10 mouse cellular contexts compared by ENCODE assay signal in genomic region chr11:98936606-98937409, GRCm38 (mm10). TPM values are rescaled to one million over a fixed set of nuclear protein-coding genes. Genes with fewer than 3 reads are reported as not detected.
DNase-seq lines count a peak whose midpoint lies in the region; ATAC-seq lines count a peak whose summit lies in the region.
"Had no signal": no experiment of that assay in that cellular context is flagged by ENCODE, and none has a peak within 500 bp of the region (broad histone marks: within the 10 kb centered on the region; RNA-seq: fewer than 3 reads in every experiment).

No protein-coding gene starts in this region.

- no peaks in the 10 kb centered on the region for H3K9me3 ChIP-seq in liver, embryonic 12.5 days (replicated peaks)
- H3K9me3 ChIP-seq in neural tube, embryonic 12.5 days: no peaks in the 10 kb centered on the region

- peak overlapping the region; percentile 64 for H3K4me3 ChIP-seq in liver, embryonic 12.5 days
- peak overlapping the region; percentile 61 for H3K4me3 ChIP-seq in neural tube, embryonic 12.5 days

- H3K4me1 ChIP-seq in liver, embryonic 12.5 days: peaks cover 74% of the 10 kb centered on the region
- H3K4me1 ChIP-seq in neural tube, embryonic 12.5 days: peaks cover 79% of the 10 kb centered on the region

- 3% methylated on average over 23 of the region's 23 CpGs for WGBS in liver, embryonic 12.5 days (ENCODE audit: insufficient replicate concordance)
- 3% methylated on average over 22 of the region's 23 CpGs for WGBS in neural tube, embryonic 12.5 days

- no peaks in the 10 kb centered on the region for H3K36me3 ChIP-seq in liver, embryonic 12.5 days
- no peaks in the 10 kb centered on the region for H3K36me3 ChIP-seq in neural tube, embryonic 12.5 days

- ATAC-seq in liver, embryonic 12.5 days: peak; percentile 38
- ATAC-seq in neural tube, embryonic 12.5 days (ENCODE audit: low FRiP score, low read depth): peak; percentile 32
- no peak for ATAC-seq in megakaryocyte progenitor cell, adult 5-6 weeks (replicated peaks; ENCODE audit: poor library complexity)

- H3K4me2 ChIP-seq in liver, embryonic 12.5 days: peak overlapping the region; percentile 94
- peak overlapping the region; percentile 93 for H3K4me2 ChIP-seq in neural tube, embryonic 12.5 days (replicated peaks)

- intact Hi-C loops in heart, postnatal 10 days (cut with DNase I): loop anchor here (2.0 kb wide), 1 partner anchor 24 kb away; no protein-coding TSS in a partner anchor

- no peak overlapping the region; the same call in 1 of the 2 replicates for H3K27ac ChIP-seq in liver, embryonic 12.5 days
- H3K27ac ChIP-seq in neural tube, embryonic 12.5 days: no peak overlapping the region

- peaks cover 92% of the 10 kb centered on the region for H3K27me3 ChIP-seq in liver, embryonic 12.5 days (replicated peaks)
- no peaks in the 10 kb centered on the region for H3K27me3 ChIP-seq in neural tube, embryonic 12.5 days (replicated peaks)
- H3K27me3 ChIP-seq: Patski had no signal

- H3K9ac ChIP-seq in liver, embryonic 12.5 days: peak overlapping the region; percentile 73
- H3K9ac ChIP-seq in neural tube, embryonic 12.5 days: peak overlapping the region; percentile 55

- peak; percentile 97 for DNase-seq in heart, adult 11 months
- no peak for DNase-seq in heart, adult 9 months (ENCODE audit: low spot score in 2 of 2)
- peak; percentile 51 for DNase-seq in adrenal gland, postnatal 14 days
- DNase-seq in heart, postnatal 10 days: peak; percentile 61 to 64
- DNase-seq in ovary, postnatal 14 days (ENCODE audit: low spot score): no peak

RNA-seq across cellular contexts. Expression of gene Rara, which starts 9.2 kb away (rescaled TPM):
- 24.5 and 29.3 TPM in 2 replicates for total RNA-seq in adrenal gland, postnatal 14 days (2021)
- total RNA-seq in heart, postnatal 10 days (2021): 10 to 100 TPM; 31.9 to 33.0 TPM
- 6.8 and 7.1 TPM in 2 replicates for polyA plus RNA-seq in liver, embryonic 12.5 days (2016; fragmentation: Nextera tagmentation; extraction: Ambion mirVana)
- polyA plus RNA-seq in neural tube, embryonic 12.5 days (2016; fragmentation: Nextera tagmentation; extraction: Ambion mirVana): 51.1 and 52.5 TPM in 2 replicates
- 4.4 and 5.9 TPM in 2 replicates for total RNA-seq in megakaryocyte progenitor cell, adult 5-6 weeks (2015)
- total RNA-seq in megakaryocyte progenitor cell, adult 5-6 weeks (2017): 1.6 and 2.2 TPM in 2 replicates

RNA-seq across cellular contexts. Expression of gene Cdc6, which starts 29.2 kb away (rescaled TPM):
- 3.5 and 5.8 TPM in 2 replicates for total RNA-seq in adrenal gland, postnatal 14 days (2021)
- 1 to 10 TPM; 3.3 to 3.6 TPM for total RNA-seq in heart, postnatal 10 days (2021)
- 86.5 and 89.9 TPM in 2 replicates for polyA plus RNA-seq in liver, embryonic 12.5 days (2016; fragmentation: Nextera tagmentation; extraction: Ambion mirVana)
- polyA plus RNA-seq in neural tube, embryonic 12.5 days (2016; fragmentation: Nextera tagmentation; extraction: Ambion mirVana): 18.4 and 19.2 TPM in 2 replicates
- total RNA-seq in megakaryocyte progenitor cell, adult 5-6 weeks (2015): 42.6 and 56.1 TPM in 2 replicates
- total RNA-seq in megakaryocyte progenitor cell, adult 5-6 weeks (2017): 40.7 and 44.1 TPM in 2 replicates

RNA-seq across cellular contexts. Expression of gene Gjd3, which starts 46.0 kb away (rescaled TPM):
- not detected in 2 replicates for total RNA-seq in adrenal gland, postnatal 14 days (2021)
- 1 to 10 TPM; 1.3 to 2.0 TPM for total RNA-seq in heart, postnatal 10 days (2021)
- not detected in 2 replicates for polyA plus RNA-seq in liver, embryonic 12.5 days (2016; fragmentation: Nextera tagmentation; extraction: Ambion mirVana)
- 1.8 and 2.0 TPM in 2 replicates for polyA plus RNA-seq in neural tube, embryonic 12.5 days (2016; fragmentation: Nextera tagmentation; extraction: Ambion mirVana)
- not detected in 2 replicates for total RNA-seq in megakaryocyte progenitor cell, adult 5-6 weeks (2015)
- total RNA-seq in megakaryocyte progenitor cell, adult 5-6 weeks (2017): not detected in 2 replicates
- total RNA-seq: hematopoietic stem cell, adult 5-6 weeks had no signal

Comparison
In these comparisons a context has a peak if more than half of its experiments do, and no peak if none do; other contexts are left out.
1. DNase-seq: peak in heart, adult 11 months (single experiment), adrenal gland, postnatal 14 days (single experiment) and heart, postnatal 10 days (2 of 2); none in heart, adult 9 months (0 of 2) and ovary, postnatal 14 days (single experiment).